Mouse (Mus musculus): Measurements from ENCODE around the gene Lat.

DNA sequence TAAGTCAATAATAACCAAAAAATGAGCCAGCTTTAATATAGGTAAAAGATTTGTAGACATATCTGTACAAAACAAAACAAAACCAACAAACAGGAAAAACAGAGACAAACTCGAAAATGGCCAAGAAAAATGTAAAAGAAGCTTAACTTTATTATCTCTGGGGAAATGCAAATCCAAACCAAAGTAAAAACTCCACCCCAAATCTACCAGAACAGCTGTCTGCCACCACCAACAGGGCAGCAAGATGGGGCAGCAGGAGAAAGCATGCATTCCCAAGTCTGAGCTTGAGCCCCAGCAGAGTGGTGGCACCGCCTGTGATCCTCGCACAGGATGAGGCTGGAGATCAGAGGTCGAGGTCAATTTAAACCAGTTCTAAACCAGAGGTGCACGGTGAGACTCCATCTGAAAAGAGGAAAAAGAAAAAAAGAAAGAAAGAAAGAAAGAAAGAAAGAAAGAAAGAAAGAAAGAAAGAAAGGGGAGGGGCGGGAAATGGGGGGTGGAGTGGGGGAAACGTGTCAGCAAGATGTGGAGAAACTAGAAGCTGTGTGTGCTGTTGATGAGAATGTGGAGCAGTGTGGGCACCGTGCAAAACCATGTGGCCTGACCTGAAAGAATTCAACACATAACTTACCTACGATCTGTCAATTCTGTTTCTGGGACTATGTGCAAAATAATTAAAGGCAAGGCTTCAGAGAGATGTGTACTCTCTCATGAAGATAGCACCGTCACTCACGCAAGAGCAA lies 15.9 kb downstream of the Lat start:
- TF ChIP-seq POLR2A (IDR thresholded peaks at IDR 0.05; ENCODE audit: insufficient read depth, low read depth, low read length) (no peak), CTCF (IDR thresholded peaks at IDR 0.05) (no peak)
